Mouse (Mus musculus): Measurements from ENCODE around the gene Arnt2. TPM values are rescaled to one million over a fixed set of nuclear protein-coding genes. Genes with fewer than 3 reads are reported as not detected.

Gene Arnt2
- total RNA-seq, 2 experiments from 2014 or later, result 0.59 to 1.6 TPM

- intact Hi-C loops (cut with DNase I), result no loop called here
Observed at GRCm38 (mm10) chr7:84254311-84254710, 155.7 kb downstream of the Arnt2 start.

DNA sequence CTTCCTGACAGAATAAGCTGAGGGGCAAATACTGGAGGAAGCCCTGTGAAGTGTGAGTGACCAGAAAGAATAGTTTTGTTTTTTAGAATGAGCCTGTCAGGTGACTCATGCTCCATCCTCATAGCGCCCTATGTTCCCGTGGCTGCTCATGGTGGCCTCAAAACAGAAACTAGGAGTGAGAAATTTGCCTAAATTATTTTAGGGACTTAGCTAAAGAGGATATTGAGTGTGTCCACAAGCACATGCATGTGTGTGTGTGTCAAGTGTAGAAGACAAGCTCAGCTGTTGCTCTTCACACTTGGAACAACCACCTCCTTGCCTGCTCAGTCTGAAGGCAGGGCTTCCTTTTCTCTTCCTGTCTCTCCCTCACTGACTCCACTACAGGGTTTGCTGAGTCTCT, 158.3 kb downstream of the Arnt2 start:
- intact Hi-C loops (cut with DNase I), result no loop called here
- DNase-seq, result no peak

More at GRCm38 (mm10) chr7:84254311-84254710, 155.7 kb downstream of the Arnt2 start:
- DNase-seq, result no peak

DNA sequence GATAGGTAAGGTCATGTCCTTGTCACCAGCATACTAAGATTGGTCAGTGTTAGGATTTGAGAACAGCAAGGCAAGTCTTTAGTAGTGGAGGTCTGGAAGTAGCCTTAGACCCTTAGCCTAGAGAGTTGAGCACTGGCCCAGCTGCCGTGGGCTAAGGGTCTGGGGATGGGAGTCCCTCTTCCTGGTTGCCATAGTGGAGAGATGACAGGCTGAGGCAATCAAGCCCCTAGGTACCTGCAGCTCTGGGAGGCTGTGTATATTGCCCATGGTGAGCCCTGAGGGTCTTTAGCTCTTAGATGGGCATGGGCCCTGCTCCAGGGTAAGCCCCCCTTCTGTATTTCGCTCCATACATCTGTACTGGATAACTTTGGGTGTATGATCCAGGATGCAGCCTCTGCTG, 159.2 kb downstream of the Arnt2 start:
- no peak for DNase-seq
- intact Hi-C loops (cut with DNase I), result no loop called here

- intact Hi-C loops (cut with DNase I), result no loop called here
- no peak for DNase-seq
Observed at GRCm38 (mm10) chr7:84249951-84250350, 160.0 kb downstream of the Arnt2 start.

- intact Hi-C loops (cut with DNase I), result no loop called here
- DNase-seq, result no peak
Observed at GRCm38 (mm10) chr7:84249381-84249780, 160.6 kb downstream of the Arnt2 start.

GRCm38 (mm10) chr7:84247960-84248665, 161.9 kb downstream of the Arnt2 start:
- no peak for DNase-seq
- intact Hi-C loops (cut with DNase I), result no loop called here

GRCm38 (mm10) chr7:84246878-84247277, 163.1 kb downstream of the Arnt2 start:
- no peak for DNase-seq
- intact Hi-C loops (cut with DNase I), result no loop called here

- intact Hi-C loops (cut with DNase I), result no loop called here
- no peak for DNase-seq
Observed at GRCm38 (mm10) chr7:84246093-84246492, 163.9 kb downstream of the Arnt2 start.

DNA sequence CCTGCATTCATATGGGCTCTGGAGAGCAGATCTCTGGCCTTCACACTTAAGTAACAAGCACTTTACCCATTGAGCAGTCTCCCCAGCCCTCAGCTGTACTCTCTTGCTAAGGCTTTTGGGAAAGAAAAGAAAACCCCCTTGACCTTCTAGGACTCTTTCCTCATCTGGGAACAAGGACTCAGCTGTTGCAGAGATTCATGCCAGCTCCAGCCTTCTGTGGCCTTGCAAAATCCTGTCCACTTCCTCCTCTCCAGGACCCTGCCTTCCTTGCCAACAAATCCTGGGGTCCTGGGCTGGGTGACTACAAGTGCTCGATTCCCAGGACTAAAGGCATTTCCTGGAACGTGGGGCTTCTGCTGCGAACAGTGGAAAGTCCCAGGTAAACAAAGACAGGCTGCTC, 169.6 kb downstream of the Arnt2 start:
- intact Hi-C loops (cut with DNase I), result no loop called here
- no peak for DNase-seq

- intact Hi-C loops (cut with DNase I), result no loop called here
- no peak for DNase-seq
Observed at GRCm38 (mm10) chr7:84237655-84238054, 172.3 kb downstream of the Arnt2 start.

- intact Hi-C loops (cut with DNase I), result no loop called here
- no peak for DNase-seq
Observed at GRCm38 (mm10) chr7:84231396-84231795, 178.6 kb downstream of the Arnt2 start.

DNA sequence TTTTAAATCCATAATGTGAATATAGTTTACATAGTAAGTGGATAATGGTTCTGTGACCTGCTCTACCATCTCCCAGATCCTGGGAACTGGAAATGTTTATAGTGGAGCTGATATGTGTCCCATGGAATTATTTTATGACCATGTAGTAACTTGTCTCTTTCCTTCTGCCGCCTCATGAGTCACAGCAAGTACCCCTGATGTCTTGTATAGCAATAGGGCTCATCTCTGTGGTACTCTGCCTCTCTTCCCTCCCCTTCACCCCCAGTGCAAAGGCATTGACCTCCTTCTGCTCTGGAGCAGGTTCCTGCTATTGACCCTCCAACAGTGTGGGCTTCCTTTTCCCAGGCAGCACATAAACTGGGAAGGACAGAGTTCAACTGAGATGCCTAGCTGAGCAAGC, 182.3 kb downstream of the Arnt2 start:
- no peak for DNase-seq
- intact Hi-C loops (cut with DNase I), result no loop called here

- intact Hi-C loops (cut with DNase I), result no loop called here
- no peak for DNase-seq
Observed at GRCm38 (mm10) chr7:84226909-84227308, 183.1 kb downstream of the Arnt2 start.

GRCm38 (mm10) chr7:84212112-84212511, 197.9 kb downstream of the Arnt2 start:
- intact Hi-C loops (cut with DNase I), result no loop called here
- no peak for DNase-seq

- DNase-seq, result no peak
- intact Hi-C loops (cut with DNase I), result no loop called here
Observed at GRCm38 (mm10) chr7:84210585-84211291, 199.2 kb downstream of the Arnt2 start.

- intact Hi-C loops (cut with DNase I), result no loop called here
- no peak for DNase-seq
Observed at GRCm38 (mm10) chr7:84203981-84204380, 206.0 kb downstream of the Arnt2 start.

- no peak for DNase-seq
- intact Hi-C loops (cut with DNase I), result no loop called here
Observed at GRCm38 (mm10) chr7:84201151-84202068, 208.6 kb downstream of the Arnt2 start.

DNA sequence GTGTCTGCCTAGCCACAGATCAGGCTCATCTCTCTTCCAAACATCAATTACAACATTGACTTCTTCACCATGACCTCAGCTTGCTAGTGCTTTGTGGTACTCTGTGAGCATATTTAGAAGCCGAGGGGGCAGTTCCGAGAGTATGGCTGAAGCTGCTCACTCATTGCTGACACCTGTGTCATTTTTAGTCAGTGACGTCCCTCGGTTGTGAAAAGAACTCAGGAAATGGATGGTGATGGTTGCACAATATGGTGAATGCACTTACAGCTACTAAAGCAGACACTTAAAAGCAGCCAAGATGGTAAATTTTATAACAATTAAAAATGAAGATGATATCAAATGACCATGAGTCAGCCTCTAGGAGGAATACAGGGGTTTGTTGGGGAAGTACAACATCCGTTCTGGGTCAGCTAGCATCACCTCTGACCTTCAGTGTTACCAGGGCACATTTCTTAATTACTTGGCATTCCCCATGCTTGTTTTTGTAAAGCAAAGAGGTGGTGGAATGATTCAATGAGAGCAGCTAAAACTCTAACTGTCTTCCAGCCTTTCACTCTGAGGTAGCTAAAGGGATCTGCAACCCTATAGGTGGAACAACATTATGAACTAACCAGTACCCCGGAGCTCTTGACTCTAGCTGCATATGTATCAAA, 212.6 kb downstream of the Arnt2 start:
- no peak for DNase-seq
- intact Hi-C loops (cut with DNase I), result no loop called here

All from gastrocnemius, postnatal 36 days (tissue).